Mouse (Mus musculus) adipocyte (in vitro differentiated cells): ENCODE data around the gene Ankrd60.
A peak's percentile ranks its signal among the peaks of the same experiment; 100 is the strongest.

ENCODE experiments used
- DNase-seq: peaks from one replicate; pipeline ENCODE4 v3.0.0-alpha.2; 2016; ENCODE audit warnings: low spot score

Ankrd60 gene

DNA sequence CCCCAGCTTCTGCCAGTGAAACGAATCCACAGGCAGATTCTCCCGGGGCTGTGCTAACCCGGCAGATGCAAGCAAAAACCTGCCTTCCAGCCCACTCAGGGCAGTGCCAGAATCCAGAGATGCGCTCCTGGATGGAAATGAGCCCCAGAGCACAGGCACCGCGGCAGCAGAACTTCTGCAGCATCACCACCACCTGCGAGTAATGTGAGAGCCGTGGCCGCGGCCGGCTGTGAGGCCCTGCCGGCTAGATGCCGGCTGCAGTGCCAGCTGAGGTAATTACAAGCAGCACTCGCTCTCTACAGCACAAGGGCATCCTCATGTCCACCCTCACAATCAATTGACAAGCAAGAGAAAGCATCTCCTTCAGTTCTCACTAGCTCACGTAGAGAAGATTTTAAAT is 6.2 kb upstream of the Ankrd60 start:
- no peak for DNase-seq

GRCm38 (mm10) chr2:173583455-173583854 is 5.3 kb upstream of the Ankrd60 start:
- DNase-seq = peak; percentile 44

DNA sequence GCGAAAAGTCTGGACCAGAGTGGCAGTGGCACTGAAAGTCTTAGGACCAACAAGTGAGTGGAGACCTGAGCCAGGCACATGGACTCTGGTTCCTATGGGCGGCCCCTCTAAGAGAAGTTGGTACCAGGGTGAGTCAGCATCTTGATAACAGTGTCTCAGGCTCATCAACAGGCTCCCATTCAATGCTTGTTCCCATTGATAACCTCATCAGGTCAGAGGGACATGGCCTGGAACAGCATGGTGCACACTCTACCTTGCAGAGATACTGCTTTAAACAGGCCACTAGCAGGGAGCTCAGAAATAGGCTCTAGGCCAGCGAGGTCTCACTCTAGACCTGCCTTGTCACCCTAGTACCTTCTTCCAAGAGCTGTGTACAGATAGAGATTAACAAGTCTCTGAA is 4.7 kb upstream of the Ankrd60 start:
- no peak for DNase-seq

GRCm38 (mm10) chr2:173581096-173581495 is 2.9 kb upstream of the Ankrd60 start:
- no peak for DNase-seq

DNA sequence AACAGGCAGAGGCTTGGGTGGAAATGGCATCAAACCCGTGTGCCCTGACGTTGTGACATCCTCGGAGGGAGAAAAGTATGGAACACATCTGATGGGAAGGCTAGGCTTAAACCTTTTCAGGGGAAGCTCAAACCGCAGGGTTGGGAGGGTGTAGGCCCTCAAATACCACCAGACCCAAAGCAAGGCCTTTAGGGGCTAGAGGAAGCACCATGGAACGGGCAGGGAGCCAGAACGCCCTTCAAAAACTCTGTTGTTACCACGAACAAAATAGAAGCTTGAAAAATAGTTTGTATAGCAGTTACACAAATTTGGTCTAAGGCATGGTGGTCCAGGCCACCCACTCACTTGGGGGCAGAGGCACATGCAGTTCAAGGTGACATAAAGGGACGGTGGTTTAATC is 430 bp upstream of the Ankrd60 start:
- no peak for DNase-seq

DNA sequence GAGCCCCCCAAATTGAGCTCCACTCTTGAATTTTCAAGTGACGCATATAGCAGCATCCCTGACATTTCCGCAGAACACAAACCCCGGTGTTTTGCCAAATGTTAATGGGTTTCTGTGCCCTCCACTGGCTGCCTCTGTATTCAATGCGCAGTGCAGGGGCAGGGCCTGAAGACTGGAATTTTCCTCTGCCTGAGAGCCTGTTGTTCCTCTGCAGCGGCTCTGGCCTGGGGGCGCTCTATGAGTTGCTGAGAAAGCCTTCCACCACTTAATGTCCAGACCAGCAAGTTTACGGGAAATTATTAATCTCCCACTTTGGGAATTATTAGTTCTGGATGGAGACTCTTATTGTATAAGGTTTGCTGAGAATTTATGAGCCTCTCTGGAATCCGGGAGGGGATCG is 14.0 kb downstream of the Ankrd60 start:
- no peak for DNase-seq

- DNase-seq = no peak
These were observed 14.8 kb downstream of the Ankrd60 start for GRCm38 (mm10) chr2:173563336-173563735.

DNA sequence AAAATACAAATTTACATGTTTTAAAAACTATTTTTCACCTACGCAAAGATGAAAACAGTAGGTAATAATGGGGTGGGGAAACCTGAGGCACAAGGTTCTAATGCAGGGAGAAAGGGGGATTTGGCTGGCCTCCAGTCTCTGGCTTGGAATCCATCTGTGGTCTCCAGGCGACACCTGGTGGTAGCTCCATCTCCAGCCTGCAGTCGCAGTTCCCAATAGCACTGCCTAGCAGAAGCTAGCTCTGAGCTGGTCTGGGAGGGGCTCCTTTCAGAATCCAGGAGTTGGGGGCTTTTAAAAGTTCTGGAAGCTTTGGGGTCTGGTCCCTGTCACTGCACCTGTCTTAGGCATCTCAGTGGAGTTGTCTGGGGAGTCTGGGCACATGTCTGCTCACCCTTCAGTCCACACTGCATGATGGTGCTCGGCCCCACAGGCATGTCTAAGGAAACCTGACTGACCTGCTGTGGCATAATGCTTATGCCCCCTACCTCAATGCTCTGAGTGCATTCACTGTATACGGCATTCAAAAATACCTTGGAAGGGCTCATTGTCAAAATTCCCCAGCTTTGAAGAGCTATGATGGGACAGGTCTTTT is 16.2 kb downstream of the Ankrd60 start:
- peak; percentile 57 for DNase-seq

- DNase-seq = no peak
These were observed 19.3 kb downstream of the Ankrd60 start for GRCm38 (mm10) chr2:173558754-173559396.

- peak; percentile 49 for DNase-seq
These were observed 24.3 kb downstream of the Ankrd60 start for GRCm38 (mm10) chr2:173553863-173554262.

- DNase-seq = peak; percentile 60
These were observed 27.5 kb downstream of the Ankrd60 start for GRCm38 (mm10) chr2:173550681-173551080.

DNA sequence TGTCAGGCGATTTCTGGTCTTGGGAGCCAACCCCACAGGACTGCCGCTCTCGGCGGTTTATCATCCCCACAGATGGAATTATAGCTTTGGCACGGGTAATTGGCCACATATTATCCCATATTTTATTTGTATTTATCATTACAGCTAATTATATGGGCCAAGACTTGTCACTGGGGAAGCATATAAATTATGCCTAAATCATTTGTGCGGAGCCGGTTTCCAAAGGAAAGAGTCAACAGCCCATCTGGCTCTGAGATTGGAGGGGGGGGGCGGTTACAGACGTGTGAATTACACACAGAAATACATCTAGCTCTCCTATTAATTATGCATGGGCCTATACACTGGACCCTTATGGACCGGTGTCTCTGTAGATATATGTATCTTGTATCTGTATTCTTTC is 28.9 kb downstream of the Ankrd60 start:
- no peak for DNase-seq

DNA sequence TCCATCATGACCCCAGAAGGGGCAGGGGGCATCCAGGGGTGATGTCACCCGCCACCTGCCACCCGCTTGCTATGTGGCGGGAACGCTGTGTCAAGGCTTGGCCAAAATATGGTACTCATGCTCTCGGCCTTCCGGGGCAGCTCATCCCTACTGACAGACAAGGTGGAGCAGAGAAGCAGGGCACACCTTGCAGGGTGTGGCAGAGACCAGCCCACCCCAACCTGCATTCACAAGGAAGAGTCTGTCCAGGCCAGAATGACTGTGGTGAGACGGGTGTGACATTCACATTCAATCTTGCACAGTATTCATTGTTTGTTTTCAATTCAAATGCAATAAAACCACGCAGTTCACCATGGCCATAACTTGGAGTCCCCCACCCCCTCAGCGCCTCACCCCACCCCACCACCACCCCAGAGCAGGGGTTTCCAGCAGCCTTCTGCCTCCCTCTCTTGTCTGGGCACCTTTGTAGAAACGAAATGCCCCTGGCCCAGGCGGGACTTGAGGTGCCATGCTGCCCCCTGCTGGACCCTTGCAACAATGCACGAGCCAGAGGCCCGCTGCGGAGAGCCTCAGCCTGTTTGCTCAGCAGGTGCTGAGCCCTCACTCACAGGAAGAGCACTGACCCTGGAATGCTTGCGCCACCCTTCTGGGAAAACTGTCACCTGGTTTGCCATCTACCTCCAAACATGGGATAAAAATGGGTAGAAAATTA is 32.0 kb downstream of the Ankrd60 start:
- peak; percentile 75 for DNase-seq

DNA sequence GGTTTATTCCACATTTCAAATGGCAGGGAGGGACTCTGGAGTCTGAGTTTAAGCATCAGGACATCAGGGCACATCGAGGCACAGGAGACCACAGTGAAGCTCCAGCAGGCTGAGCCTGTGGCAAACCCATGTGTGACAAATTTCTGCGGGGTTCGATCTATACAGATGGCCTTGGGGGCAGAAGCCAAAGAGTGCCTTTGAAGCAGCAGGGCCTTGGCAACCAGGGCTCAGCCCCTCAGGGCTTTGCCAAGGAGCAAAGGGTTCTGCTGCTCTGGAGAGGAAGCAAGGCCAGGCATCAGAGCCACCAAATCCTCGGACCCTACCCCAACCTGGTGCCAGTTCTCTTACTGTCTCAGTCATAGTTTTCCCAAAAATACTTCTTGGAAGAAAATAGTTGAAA is 35.4 kb downstream of the Ankrd60 start:
- no peak for DNase-seq

- no peak for DNase-seq
These were observed 36.4 kb downstream of the Ankrd60 start for GRCm38 (mm10) chr2:173541748-173542147.

DNA sequence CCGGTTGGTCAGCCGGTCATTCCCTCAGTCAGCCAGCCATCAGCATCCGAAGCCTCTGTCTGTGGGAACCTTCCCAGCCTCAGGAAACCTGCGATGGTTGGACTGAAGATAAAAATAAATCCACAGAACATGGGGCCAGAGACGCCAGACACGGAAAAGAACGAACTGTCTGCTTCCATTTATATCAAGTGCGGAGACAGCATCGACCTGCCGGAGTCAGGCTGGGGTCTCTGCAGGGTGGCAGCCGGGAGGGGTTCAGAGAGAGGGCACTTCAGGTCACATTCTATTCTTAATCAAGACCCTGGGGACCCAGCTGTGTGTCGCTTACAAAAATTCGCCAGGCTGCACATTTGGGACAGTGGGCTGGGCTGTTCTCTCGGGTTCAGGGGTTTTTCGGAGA is 38.4 kb downstream of the Ankrd60 start:
- no peak for DNase-seq

DNA sequence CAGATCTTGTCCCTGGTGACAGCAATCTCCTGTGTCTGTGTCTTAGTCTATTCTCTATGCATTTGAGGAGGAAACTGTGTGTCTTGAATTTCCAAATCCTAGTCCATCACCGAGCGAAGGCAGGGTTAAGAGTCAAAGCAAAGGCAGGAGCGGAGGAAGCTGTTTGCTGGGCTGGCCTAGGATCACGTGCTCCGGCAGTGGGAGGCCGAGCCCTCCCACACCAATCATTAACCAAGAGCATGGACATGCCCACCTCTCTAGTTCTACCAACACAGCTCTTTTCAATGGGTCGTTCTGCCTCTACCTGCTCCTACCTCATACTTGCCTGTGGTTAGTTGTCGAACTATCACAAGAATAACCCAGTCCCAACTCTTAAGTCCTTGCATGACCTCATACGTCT is 42.3 kb downstream of the Ankrd60 start:
- no peak for DNase-seq

- no peak for DNase-seq
These were observed 42.8 kb downstream of the Ankrd60 start for GRCm38 (mm10) chr2:173535390-173535789.

- DNase-seq = no peak
These were observed 43.6 kb downstream of the Ankrd60 start for GRCm38 (mm10) chr2:173534581-173534980.

DNA sequence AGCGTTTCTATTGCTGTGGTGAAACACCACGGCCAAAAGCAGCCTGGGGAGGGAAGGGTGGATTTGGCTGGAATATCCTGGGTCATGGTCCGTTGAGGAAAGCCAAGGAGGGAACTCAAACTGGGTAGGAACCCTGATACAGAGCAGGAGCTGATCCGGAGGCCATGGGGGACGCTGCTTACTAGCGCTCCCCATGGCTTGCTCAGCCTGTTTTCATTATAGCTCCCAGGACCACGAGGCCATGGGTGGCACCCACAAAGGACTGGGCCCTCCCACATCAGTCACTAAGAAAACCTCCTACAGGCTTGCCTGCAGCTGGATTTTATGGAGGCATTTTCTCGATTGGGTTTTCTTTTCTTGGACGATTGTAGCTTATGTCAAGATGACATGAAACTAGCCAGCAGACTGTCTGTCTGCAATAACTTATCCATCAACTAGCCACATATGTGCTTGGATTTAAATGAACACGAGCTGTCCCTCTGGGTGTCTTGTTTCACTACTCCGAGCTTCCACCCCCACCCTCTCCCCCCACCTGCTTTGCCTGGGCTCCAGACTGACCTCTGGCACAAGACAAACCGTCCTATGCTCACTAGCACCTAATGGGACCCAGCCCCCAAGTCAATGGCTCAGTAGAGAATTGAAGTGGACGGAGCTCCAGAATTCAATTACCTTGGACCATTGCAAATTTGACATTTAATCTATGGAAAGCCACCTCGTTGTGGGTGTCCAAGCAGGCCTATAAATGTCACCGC is 45.3 kb downstream of the Ankrd60 start:
- DNase-seq = no peak

- DNase-seq = no peak
These were observed 49.7 kb downstream of the Ankrd60 start for GRCm38 (mm10) chr2:173528493-173528892.

DNA sequence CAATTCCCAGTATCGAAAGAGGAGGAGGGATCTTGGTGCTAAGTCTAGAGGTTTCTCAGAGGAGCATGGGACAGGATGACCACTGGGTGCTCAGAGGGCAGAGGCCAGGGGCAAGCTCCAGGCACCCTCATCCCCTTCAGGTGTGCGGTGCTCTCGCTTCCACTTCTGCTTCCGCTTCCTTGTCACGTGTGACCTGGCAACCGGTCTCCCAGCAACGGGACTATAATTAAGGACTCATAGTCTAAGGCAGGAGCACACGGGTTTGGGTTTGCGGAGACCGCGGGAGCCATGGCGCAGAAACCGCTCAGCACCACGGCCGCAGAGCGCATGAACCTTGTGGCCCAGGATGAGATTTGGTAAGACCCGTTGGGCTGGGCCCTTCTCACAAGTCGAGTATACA is 55.8 kb downstream of the Ankrd60 start, which contains the start of gene 1700021F07Rik:
Gene 1700021F07Rik (plus strand): TSS at position 211 of the 400 bp plus-strand sequence.
- DNase-seq = no peak
